Mouse (Mus musculus) liver, embryonic 14.5 days (tissue): ENCODE results near the gene Atg3. TPM values are rescaled to one million over a fixed set of nuclear protein-coding genes. Genes with fewer than 3 reads are reported as not detected.

Source experiments
- ATAC-seq: fragments of 200-750 bp; cut with Nextera tagmentation; 2 replicates; pipeline ENCODE4 v1.8.0; 2017; ENCODE audit warnings: moderate number of reproducible peaks, mild to moderate bottlenecking, moderate library complexity; ENCODE audit not compliant: insufficient read depth
- DNase-seq, 3 experiments: peaks; one replicate each; pipeline ENCODE4 v3.0.0-alpha.2; 2012 to 2013; ENCODE audit warnings: low read depth in 3 of 3, low spot score in 3 of 3
- H3K27ac ChIP-seq: fragments of 300-500 bp; sonication (generic); 2 replicates; pipeline ENCODE4 v1.5.1; 2014; ENCODE audit warnings: moderate library complexity, mild to moderate bottlenecking, control low read depth, inconsistent platforms
- H3K27me3 ChIP-seq: fragments of 300-500 bp; sonication (generic); 2 replicates; pipeline ENCODE4 v1.6.1; 2014; ENCODE audit warnings: mild to moderate bottlenecking, low read length, moderate library complexity; ENCODE audit not compliant: control insufficient read depth, insufficient read depth
- H3K36me3 ChIP-seq: fragments of 300-500 bp; sonication (generic); replicated peaks from 2 replicates; pipeline ENCODE4 v1.6.1; 2014; ENCODE audit warnings: low read depth; ENCODE audit not compliant: control insufficient read depth, insufficient read depth
- H3K4me1 ChIP-seq, 2 experiments: fragments of 200-500 bp in 1 of 2; fragments of 300-500 bp in 1 of 2; sonication (generic) in 1 of 2; replicated peaks; 2 replicates each; pipeline ENCODE4 v1.6.1; 2012 to 2014; ENCODE audit warnings: antibody characterized with exemption in 1 of 2, inconsistent platforms in 1 of 2, low read length in 1 of 2; ENCODE audit not compliant: control insufficient read depth in 2 of 2, insufficient read depth in 2 of 2
- H3K4me2 ChIP-seq: fragments of 300-500 bp; sonication (generic); 2 replicates; pipeline ENCODE4 v1.6.1; 2014; ENCODE audit warnings: low read depth, mild to moderate bottlenecking, control low read depth, moderate library complexity
- H3K4me3 ChIP-seq, 2 experiments: fragments of 200-500 bp in 1 of 2; fragments of 300-500 bp in 1 of 2; sonication (generic) in 1 of 2; 2 replicates each; pipeline ENCODE4 v1.5.1; 2012 to 2014; ENCODE audit warnings: low read depth in 2 of 2, low read length in 2 of 2, mild to moderate bottlenecking in 2 of 2, control low read depth in 1 of 2, inconsistent platforms in 1 of 2, moderate library complexity in 1 of 2; ENCODE audit not compliant: insufficient read depth in 1 of 2
- H3K9ac ChIP-seq: fragments of 300-500 bp; sonication (generic); replicated peaks from 2 replicates; pipeline ENCODE4 v1.6.1; 2014; ENCODE audit warnings: mild to moderate bottlenecking, control low read depth, moderate library complexity
- H3K9me3 ChIP-seq: fragments of 300-500 bp; sonication (generic); 2 replicates; pipeline ENCODE4 v1.6.1; 2016; ENCODE audit warnings: low read length, mixed read lengths; ENCODE audit not compliant: control insufficient read depth
- CTCF ChIP-seq: IDR thresholded peaks from 2 replicates; pipeline ENCODE4 v1.5.1; 2016; ENCODE audit warnings: antibody characterized with exemption, low read depth, control low read depth
- EP300 ChIP-seq: IDR thresholded peaks from 2 replicates; pipeline ENCODE4 v1.6.1; 2016; ENCODE audit warnings: antibody characterized with exemption, low read depth
- WGBS: fragments of 180-500 bp; shearing (Covaris S2); extraction: QIAGEN DNeasy Blood & Tissue Kit; methylation state at CpG from one replicate; pipeline ENCODE4 v1.1.7; 2014; ENCODE audit not compliant: insufficient replicate concordance; 5-methylcytosine and 5-hydroxymethylcytosine counted together
- polyA plus RNA-seq, 2 experiments: library from polyadenylated mRNA; depleted of rRNA in 1 of 2; stranded (reverse) in 1 of 2; unstranded in 1 of 2; fragments of >200 nt; fragmentation: Nextera tagmentation in 1 of 2; extraction: Ambion mirVana in 1 of 2; gene quantifications; 2 replicates each; pipeline versions ENCODE4 v1.2.1 to v1.2.3; 2012 to 2014

Atg3 gene
- polyA plus RNA-seq, 2 experiments = 11.2 to 18.1 TPM

DNA sequence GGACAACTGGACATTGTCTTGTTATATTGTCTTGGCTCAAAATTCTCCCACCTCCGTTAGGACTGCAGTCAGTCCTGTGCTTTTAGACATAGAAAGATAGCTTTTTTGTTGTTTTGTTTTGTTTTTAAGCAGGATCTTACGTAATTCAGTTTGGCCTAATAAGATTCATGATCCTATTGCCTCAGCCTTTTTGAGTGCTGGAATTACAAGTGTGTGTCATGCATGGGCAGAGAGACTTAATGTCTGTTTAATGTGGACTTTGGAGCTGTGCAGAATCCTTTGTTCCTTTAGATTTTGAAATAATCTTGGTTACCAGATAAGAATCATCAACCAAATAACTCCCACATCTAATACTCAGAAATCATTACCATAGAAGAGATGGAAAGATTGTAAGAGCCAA lies 20.0 kb downstream of the Atg3 start:
- H3K27ac ChIP-seq = no peak overlapping the region
- H3K27me3 ChIP-seq = no peaks in the 10 kb centered on the region
- H3K9ac ChIP-seq = no peak overlapping the region
- ATAC-seq (no peak), DNase-seq (no peak)
- TF ChIP-seq EP300 (no peak), CTCF (no peak)
- H3K36me3 ChIP-seq = 0 out of 2 replicates have a peak, but pooled peaks cover 3% of the 10 kb centered on the region
- H3K4me3 ChIP-seq = no peak overlapping the region
- H3K9me3 ChIP-seq = no peaks in the 10 kb centered on the region
- no peak overlapping the region for H3K4me2 ChIP-seq
- 87% methylated on average over 2 of the region's 2 CpGs for WGBS
- no peaks in the 10 kb centered on the region for H3K4me1 ChIP-seq

- DNase-seq = no peak
- no peaks in the 10 kb centered on the region for H3K36me3 ChIP-seq
- H3K4me2 ChIP-seq = no peak overlapping the region
- no peak overlapping the region for H3K27ac ChIP-seq
- H3K9ac ChIP-seq = no peak overlapping the region
- WGBS = 77% methylated on average over 5 of the region's 5 CpGs
- no peaks in the 10 kb centered on the region for H3K4me1 ChIP-seq
- TF ChIP-seq CTCF = no peak
- no peaks in the 10 kb centered on the region for H3K9me3 ChIP-seq
- H3K27me3 ChIP-seq = no peaks in the 10 kb centered on the region
- ATAC-seq = no peak
- no peak overlapping the region for H3K4me3 ChIP-seq
These were observed 23.2 kb downstream of the Atg3 start for GRCm38 (mm10) chr16:45181824-45182223.

GRCm38 (mm10) chr16:45192613-45193012 lies 34.0 kb downstream of the Atg3 start:
- TF ChIP-seq CTCF (peak; percentile 88), EP300 (no peak)
- WGBS = 0% methylated on average over 1 of the region's 1 CpGs
- DNase-seq (peak; percentile 42 to 47 (median 45)), ATAC-seq (0 out of 2 replicates have a peak, but pooled peaks have one; percentile 23)
- H3K27me3 ChIP-seq = no peaks in the 10 kb centered on the region
- no peak overlapping the region for H3K4me3 ChIP-seq
- H3K27ac ChIP-seq = no peak overlapping the region
- H3K9ac ChIP-seq = no peak overlapping the region
- no peaks in the 10 kb centered on the region for H3K4me1 ChIP-seq
- no peak overlapping the region for H3K4me2 ChIP-seq
- H3K9me3 ChIP-seq = no peaks in the 10 kb centered on the region
- no peaks in the 10 kb centered on the region for H3K36me3 ChIP-seq

DNA sequence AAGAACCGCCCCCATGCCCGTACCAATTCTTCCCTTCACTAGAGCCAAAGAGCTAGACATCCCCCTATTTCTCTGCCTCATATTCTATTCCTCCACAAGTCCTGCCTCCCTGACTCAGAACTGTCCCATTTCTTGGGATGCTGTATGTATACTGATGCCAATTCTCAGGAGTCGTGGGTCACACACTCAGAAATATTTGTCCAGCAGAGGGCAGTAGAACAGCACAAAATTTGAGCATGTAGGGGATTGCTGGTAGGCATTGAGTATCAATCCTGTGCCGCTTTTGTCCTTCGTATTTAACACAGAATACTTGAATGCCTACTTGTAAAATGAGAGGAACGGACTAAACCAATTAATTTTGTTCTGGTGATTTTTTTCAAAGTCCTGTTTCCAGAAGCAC lies 38.2 kb downstream of the Atg3 start:
- no peaks in the 10 kb centered on the region for H3K9me3 ChIP-seq
- TF ChIP-seq CTCF = peak; percentile 74
- TF ChIP-seq EP300 = no peak
- H3K36me3 ChIP-seq = no peaks in the 10 kb centered on the region
- no peak overlapping the region for H3K27ac ChIP-seq
- H3K4me3 ChIP-seq = no peak overlapping the region
- H3K9ac ChIP-seq = no peak overlapping the region
- H3K4me2 ChIP-seq = no peak overlapping the region
- DNase-seq (peak; percentile 12 to 38 (median 28)), ATAC-seq (no peak)
- WGBS = 34% methylated on average over 6 of the region's 6 CpGs
- H3K27me3 ChIP-seq = no peaks in the 10 kb centered on the region
- no peaks in the 10 kb centered on the region for H3K4me1 ChIP-seq

- 41% methylated on average over 2 of the region's 2 CpGs for WGBS
- H3K4me1 ChIP-seq = no peaks in the 10 kb centered on the region
- TF ChIP-seq EP300 = no peak
- TF ChIP-seq CTCF = no peak
- H3K27me3 ChIP-seq = no peaks in the 10 kb centered on the region
- no peak overlapping the region for H3K4me3 ChIP-seq
- ATAC-seq (no peak), DNase-seq (no peak)
- H3K9me3 ChIP-seq = no peaks in the 10 kb centered on the region
- H3K9ac ChIP-seq = no peak overlapping the region
- H3K36me3 ChIP-seq = no peaks in the 10 kb centered on the region
- no peak overlapping the region for H3K27ac ChIP-seq
- no peak overlapping the region for H3K4me2 ChIP-seq
These were observed 42.8 kb downstream of the Atg3 start for GRCm38 (mm10) chr16:45201395-45201794.

GRCm38 (mm10) chr16:45204438-45204837 lies 45.9 kb downstream of the Atg3 start:
- Histone ChIP-seq H3K4me2 (no peak overlapping the region), H3K4me3 (no peak overlapping the region), H3K9me3 (no peaks in the 10 kb centered on the region), H3K27ac (no peak overlapping the region), H3K9ac (no peak overlapping the region), H3K36me3 (no peaks in the 10 kb centered on the region), H3K4me1 (no peaks in the 10 kb centered on the region), H3K27me3 (no peaks in the 10 kb centered on the region)
- ATAC-seq (no peak), DNase-seq (no peak)
- WGBS = 36% methylated on average over 4 of the region's 4 CpGs
- TF ChIP-seq CTCF (no peak), EP300 (no peak)
